Mouse (Mus musculus): Measurements from ENCODE around the gene Vtn. TPM values are rescaled to one million over a fixed set of nuclear protein-coding genes. Genes with fewer than 3 reads are reported as not detected.

Vtn gene
- polyA plus RNA-seq, 1 experiment from 2014 or later, result not detected

- Histone ChIP-seq H3K4me3 (ENCODE audit: inconsistent target) (peak overlapping the region; percentile 93), H3K36me3 (ENCODE audit: inconsistent target) (peaks cover 21% of the 10 kb centered on the region; the same call in 1 of the 2 replicates), H3K27ac (peak overlapping the region; percentile 82), H3K79me2 (ENCODE audit: inconsistent target) (peaks cover 89% of the 10 kb centered on the region)
- WGBS (ENCODE audit: missing documents), result 71% methylated on average over 4 of the region's 4 CpGs
These were observed 35.6 kb downstream of the Vtn start for GRCm38 (mm10) chr11:78534516-78534915.

DNA sequence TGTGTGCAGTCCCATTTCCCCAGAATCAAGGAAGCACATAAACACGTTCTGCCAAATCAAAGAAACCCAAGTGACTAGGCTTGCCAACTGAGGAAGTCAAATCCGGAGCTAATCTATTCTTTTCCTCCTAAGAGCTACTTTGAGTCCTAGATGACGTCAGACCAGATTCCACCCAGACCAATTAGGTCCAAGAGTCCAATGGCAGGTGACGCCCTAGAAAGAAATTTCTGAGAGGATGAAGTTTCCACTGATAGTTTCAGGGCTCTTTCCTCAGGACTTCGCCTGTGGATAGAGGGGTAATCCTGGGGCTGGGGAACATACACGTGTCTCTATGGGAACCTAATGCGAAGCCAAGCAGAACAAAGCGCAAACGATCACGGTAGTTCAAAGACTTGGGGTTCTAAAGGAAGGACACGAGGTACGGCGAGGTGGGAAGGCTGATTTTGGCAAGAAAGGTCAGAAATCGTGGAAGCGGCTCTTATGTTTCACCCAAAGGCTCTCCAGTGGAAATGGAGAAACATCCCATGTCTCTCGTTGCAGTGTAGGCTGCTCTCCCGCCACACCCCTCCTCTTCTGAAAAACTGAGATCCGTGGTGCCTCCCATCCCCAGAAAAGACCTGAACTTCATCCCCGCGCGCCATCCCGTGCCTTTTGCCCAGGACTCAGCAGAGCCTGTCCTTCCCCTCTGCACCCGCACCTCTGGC lies 36.6 kb downstream of the Vtn start:
- Histone ChIP-seq H3K36me3 (ENCODE audit: inconsistent target) (peaks cover 20% of the 10 kb centered on the region), H3K27ac (peak overlapping the region; percentile 82), H3K4me3 (ENCODE audit: inconsistent target) (peak overlapping the region; percentile 93), H3K79me2 (ENCODE audit: inconsistent target) (peaks cover 79% of the 10 kb centered on the region)
- WGBS (ENCODE audit: missing documents), result under 1% methylated on average over 23 of the region's 23 CpGs

GRCm38 (mm10) chr11:78536080-78536689 lies 37.3 kb downstream of the Vtn start, which contains the start of the genes Tnfaip1 and Ift20:
Gene Tnfaip1, minus strand, starts transcription at chr11:78536332.
Gene Ift20, plus strand, starts transcription at chr11:78536361.
- H3K79me2 ChIP-seq (ENCODE audit: inconsistent target), result peaks cover 72% of the 10 kb centered on the region
- H3K27ac ChIP-seq, result peak within 1 kb of the TSS; percentile 82
- H3K4me3 ChIP-seq (ENCODE audit: inconsistent target), result peak within 1 kb of the TSS; percentile 93
- WGBS (ENCODE audit: missing documents), result under 1% methylated on average over 50 of the region's 52 CpGs
- H3K36me3 ChIP-seq (ENCODE audit: inconsistent target), result peaks cover 25% of the 10 kb centered on the region

- H3K4me3 ChIP-seq (ENCODE audit: inconsistent target), result peak overlapping the region; percentile 93
- peaks cover 29% of the 10 kb centered on the region for H3K36me3 ChIP-seq (ENCODE audit: inconsistent target)
- WGBS (ENCODE audit: missing documents), result 2% methylated on average over 14 of the region's 14 CpGs
- peaks cover 67% of the 10 kb centered on the region for H3K79me2 ChIP-seq (ENCODE audit: inconsistent target)
- peak overlapping the region; percentile 82 for H3K27ac ChIP-seq
These were observed 37.8 kb downstream of the Vtn start for GRCm38 (mm10) chr11:78536690-78537084.

- no peak overlapping the region for H3K4me3 ChIP-seq (ENCODE audit: inconsistent target)
- no peak overlapping the region for H3K27ac ChIP-seq
- 90% methylated on average over 3 of the region's 3 CpGs for WGBS (ENCODE audit: missing documents)
- H3K36me3 ChIP-seq (ENCODE audit: inconsistent target), result peaks cover 40% of the 10 kb centered on the region
- H3K79me2 ChIP-seq (ENCODE audit: inconsistent target), result peaks cover 63% of the 10 kb centered on the region
These were observed 41.5 kb downstream of the Vtn start for GRCm38 (mm10) chr11:78540358-78540757.

DNA sequence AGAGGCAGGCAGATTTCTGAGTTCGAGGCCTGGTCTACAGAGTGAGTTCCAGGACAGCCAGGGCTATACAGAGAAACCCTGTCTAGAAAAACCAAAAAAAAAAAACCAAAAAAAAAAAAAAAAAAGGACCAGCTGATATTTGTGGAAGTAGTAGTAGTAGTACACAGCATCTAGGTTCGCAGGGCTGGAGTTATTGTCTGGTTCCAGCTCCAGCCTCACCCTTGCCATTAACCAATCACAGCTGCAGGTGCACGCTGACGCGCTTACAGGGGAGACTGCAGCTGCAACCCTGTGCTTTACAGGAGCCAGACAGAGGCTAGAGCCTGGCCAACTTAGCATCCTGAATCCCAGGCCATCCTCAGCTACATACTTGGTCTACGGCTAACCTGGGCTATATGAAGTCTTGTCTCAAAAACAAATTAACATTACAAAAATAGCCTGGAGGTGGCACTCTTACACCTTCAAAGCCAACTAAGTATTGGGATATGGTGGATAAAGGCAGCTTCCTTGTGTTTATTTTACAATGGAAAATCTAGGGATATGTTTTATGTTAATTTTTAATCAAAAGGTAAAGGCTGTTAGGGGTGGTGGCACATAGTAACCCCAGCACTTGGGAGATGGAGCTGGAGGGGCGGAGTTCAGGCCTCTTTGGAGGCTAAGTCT lies 45.7 kb downstream of the Vtn start:
- Histone ChIP-seq H3K36me3 (ENCODE audit: inconsistent target) (peaks cover 29% of the 10 kb centered on the region), H3K27ac (no peak overlapping the region), H3K4me3 (ENCODE audit: inconsistent target) (no peak overlapping the region)

GRCm38 (mm10) chr11:78545181-78545580 lies 46.3 kb downstream of the Vtn start:
- Histone ChIP-seq H3K27ac (no peak overlapping the region), H3K79me2 (ENCODE audit: inconsistent target) (peaks cover 66% of the 10 kb centered on the region), H3K4me3 (ENCODE audit: inconsistent target) (no peak overlapping the region), H3K36me3 (ENCODE audit: inconsistent target) (peaks cover 24% of the 10 kb centered on the region)
- 46% methylated on average over 8 of the region's 8 CpGs for WGBS (ENCODE audit: missing documents)

More for the DNA sequence above, 45.7 kb downstream of the Vtn start:
- WGBS (ENCODE audit: missing documents), result 97% methylated on average over 6 of the region's 7 CpGs
- H3K79me2 ChIP-seq (ENCODE audit: inconsistent target), result peaks cover 62% of the 10 kb centered on the region

DNA sequence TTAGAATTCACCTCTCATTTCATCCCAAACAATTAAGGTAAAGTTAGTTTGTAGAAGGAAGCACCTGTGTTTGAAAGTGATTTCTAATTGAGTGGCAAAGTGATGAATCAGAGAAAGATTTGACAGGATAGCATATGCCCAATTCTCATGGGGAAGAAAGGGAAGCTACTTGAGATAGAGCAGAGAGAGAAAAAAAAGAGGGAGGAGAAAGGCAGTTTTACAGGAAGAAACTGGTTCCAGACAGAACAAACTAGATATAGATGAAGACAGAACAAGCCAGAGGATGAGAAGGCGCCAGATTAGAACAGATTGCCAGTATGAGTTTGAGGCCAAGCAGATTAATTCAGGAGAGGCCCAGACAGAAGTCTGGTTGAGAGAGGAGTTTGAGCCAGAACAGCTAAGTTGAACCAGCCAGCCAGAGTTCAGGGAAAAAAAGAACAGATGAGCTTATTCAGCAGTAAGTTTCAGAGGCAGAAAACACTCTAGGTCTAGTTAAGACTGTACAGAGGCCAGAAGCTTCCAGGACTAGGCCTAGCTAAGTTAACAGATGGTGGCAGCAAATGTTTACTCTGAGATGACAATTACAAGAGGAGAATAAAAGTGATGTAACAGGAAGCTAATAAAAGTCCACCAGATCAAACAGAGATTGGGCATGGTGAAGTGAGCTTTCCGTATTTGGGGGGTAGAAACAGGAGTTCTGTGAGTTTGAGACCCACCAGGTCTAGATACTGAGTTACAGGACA lies 49.0 kb downstream of the Vtn start:
- H3K4me3 ChIP-seq (ENCODE audit: inconsistent target), result no peak overlapping the region
- no peak overlapping the region for H3K27ac ChIP-seq

GRCm38 (mm10) chr11:78549491-78549987 lies 50.6 kb downstream of the Vtn start:
- H3K79me2 ChIP-seq (ENCODE audit: inconsistent target), result peaks cover 44% of the 10 kb centered on the region
- H3K36me3 ChIP-seq (ENCODE audit: inconsistent target), result no peaks in the 10 kb centered on the region
- 26% methylated on average over 5 of the region's 5 CpGs for WGBS (ENCODE audit: missing documents)
- H3K4me3 ChIP-seq (ENCODE audit: inconsistent target), result peak overlapping the region; percentile 68
- peak overlapping the region; percentile 82 for H3K27ac ChIP-seq

More for the DNA sequence above, 49.0 kb downstream of the Vtn start:
- 83% methylated on average over 2 of the region's 2 CpGs for WGBS (ENCODE audit: missing documents)
- H3K36me3 ChIP-seq (ENCODE audit: inconsistent target), result peaks cover 9% of the 10 kb centered on the region; the same call in 1 of the 2 replicates
- H3K79me2 ChIP-seq (ENCODE audit: inconsistent target), result peaks cover 61% of the 10 kb centered on the region

- H3K79me2 ChIP-seq (ENCODE audit: inconsistent target), result peaks cover 36% of the 10 kb centered on the region
- H3K36me3 ChIP-seq (ENCODE audit: inconsistent target), result no peaks in the 10 kb centered on the region
- 1% methylated on average over 58 of the region's 60 CpGs for WGBS (ENCODE audit: missing documents)
- peak within 1 kb of the TSS; percentile 68 for H3K4me3 ChIP-seq (ENCODE audit: inconsistent target)
- peak within 1 kb of the TSS; percentile 82 for H3K27ac ChIP-seq
These were observed 51.5 kb downstream of the Vtn start, which contains the start of gene Tmem97 for GRCm38 (mm10) chr11:78550168-78551058. Gene Tmem97, minus strand, starts transcription at chr11:78550777.

- Histone ChIP-seq H3K27ac (peak overlapping the region; percentile 49), H3K4me3 (ENCODE audit: inconsistent target) (no peak overlapping the region)
- 35% methylated on average over 6 of the region's 6 CpGs for WGBS (ENCODE audit: missing documents)
These were observed 52.1 kb downstream of the Vtn start for GRCm38 (mm10) chr11:78551059-78551398.

More at GRCm38 (mm10) chr11:78551059-78551398, 52.1 kb downstream of the Vtn start:
- Histone ChIP-seq H3K36me3 (ENCODE audit: inconsistent target) (no peaks in the 10 kb centered on the region), H3K79me2 (ENCODE audit: inconsistent target) (peaks cover 30% of the 10 kb centered on the region)
